Mouse (Mus musculus) activated CD4-positive, CD25-positive, alpha-beta regulatory T cell, adult 4 months (primary cell): ENCODE measurements around the gene Cdt1. TPM values are rescaled to one million over a fixed set of nuclear protein-coding genes. Genes with fewer than 3 reads are reported as not detected.

Experiments
- ATAC-seq: one replicate; pipeline ENCODE4 v1.8.0; 2017
- polyA plus RNA-seq, 2 experiments: library from polyadenylated mRNA; unstranded; fragments of 100-300 nt; shearing (Covaris generic); gene quantifications; one replicate each; pipeline ENCODE4 v1.2.1; 2017

Gene Cdt1
- polyA plus RNA-seq, 2 experiments from 2014 or later: 10.4 to 13.0 TPM

DNA sequence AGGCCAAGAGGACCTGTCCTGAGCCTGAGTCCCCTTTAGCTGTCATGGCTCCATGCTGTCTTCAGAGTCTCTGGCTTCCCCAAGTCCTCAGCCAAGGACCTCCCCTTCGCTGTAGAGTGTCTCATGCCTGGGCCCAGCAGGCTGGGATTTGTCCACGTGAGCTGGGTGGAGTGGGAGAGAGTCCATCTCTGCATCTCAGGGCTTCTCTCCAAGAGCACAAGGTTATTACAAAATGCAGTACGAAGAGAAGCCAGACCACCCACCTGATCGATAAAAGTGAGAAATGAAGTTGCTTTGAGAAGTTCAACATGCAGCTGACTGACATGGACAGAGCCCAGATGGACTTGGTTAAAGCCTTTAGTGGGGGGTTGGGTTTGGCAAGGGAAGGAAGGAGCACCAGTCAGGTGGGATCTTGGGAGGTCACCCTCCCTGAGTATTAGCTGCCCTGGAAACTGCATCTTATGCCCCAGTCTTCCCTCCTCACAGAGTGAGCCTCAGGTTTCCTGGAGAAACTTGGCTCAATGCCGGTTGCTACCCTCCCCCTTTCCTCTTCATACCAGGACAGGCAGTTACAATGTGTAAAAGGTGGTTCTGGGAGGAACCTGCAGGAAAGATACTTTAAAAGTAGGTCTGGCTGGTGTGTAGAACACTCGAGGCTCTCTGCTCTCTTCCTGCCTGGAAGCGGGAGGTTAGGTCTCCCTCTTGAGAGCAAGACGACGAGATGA is 48.5 kb downstream of the Cdt1 start:
- no peak for ATAC-seq

- peak; percentile 49 for ATAC-seq
Observed at GRCm38 (mm10) chr8:122617947-122618546, 50.2 kb downstream of the Cdt1 start.

DNA sequence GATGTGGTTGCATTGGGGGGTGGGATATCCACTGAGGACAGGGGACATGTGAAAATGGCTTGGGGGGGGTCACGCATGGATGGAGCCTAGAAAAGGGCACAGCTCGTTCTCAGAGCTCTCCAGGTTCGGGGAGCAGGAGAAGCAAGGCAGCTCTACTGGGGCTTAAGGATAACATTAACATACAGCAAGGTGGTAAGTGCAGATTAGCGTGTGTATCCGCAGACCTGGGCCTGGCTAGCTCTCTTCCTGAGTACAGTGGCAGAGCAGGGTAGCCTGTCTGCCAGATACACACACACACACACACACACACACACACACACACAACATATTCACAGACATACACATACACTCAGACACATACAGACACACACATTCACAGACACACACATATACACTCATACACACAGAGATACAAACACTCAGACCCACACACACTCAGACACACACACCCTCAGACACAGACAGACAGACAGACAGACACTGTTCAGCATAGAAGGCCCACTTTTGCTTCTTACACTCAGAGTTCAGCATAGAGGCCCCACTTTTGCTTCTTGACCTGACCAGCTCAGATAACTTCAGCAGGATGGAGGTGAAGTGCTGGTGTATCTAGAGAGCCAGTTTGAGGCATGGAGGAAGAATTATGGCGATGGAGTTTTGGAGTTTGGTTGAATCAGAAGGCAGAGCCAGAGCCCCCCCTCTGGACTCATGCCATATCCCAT is 51.0 kb downstream of the Cdt1 start:
- no peak for ATAC-seq

GRCm38 (mm10) chr8:122620446-122620845 is 52.6 kb downstream of the Cdt1 start:
- ATAC-seq: no peak

DNA sequence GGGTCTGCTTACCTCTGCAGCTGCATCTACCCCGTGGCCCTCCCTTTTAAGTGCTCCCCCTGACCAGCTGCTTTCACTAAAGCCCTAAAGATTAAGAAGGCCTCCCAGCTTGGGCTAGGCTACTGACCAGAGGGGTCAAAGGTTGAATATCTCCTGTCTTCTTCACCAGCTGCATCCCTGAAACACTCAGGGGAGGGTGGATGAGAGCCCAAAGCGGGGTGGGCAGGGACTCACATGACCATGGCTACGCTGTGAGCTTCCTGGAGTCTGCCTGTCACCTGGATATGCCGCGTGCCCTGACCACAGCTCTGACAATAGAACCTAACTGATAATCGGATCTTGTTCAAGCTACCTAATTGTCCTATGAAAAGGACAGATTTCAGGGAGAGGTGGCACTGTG is 54.9 kb downstream of the Cdt1 start, which contains the start of gene Pabpn1l:
Gene Pabpn1l (minus strand): TSS at position 13 of the 400 bp plus-strand sequence.
- no peak for ATAC-seq

Other genes starting within 250 kb of the Cdt1 start
- not detected for gene Trhr2, start 207.3 kb upstream of the Cdt1 start, polyA plus RNA-seq
- gene Zc3h18, start 191.4 kb upstream of the Cdt1 start, polyA plus RNA-seq: 10 to 100 TPM; 10.9 to 18.2 TPM
- not detected for gene Il17c, start 146.0 kb upstream of the Cdt1 start, polyA plus RNA-seq
- gene Cyba, start 135.1 kb upstream of the Cdt1 start, polyA plus RNA-seq: 100 to 1,000 TPM; 750 to 796 TPM
- 10 to 100 TPM; 14.8 to 15.1 TPM for gene Mvd, start 124.6 kb upstream of the Cdt1 start, polyA plus RNA-seq
- gene Snai3, start 107.3 kb upstream of the Cdt1 start, polyA plus RNA-seq: 1 to 10 TPM; 3.2 to 5.1 TPM
- gene Rnf166, start 92.0 kb upstream of the Cdt1 start, polyA plus RNA-seq: 10 to 100 TPM; 35.0 to 36.0 TPM
- gene Ctu2, start 91.9 kb upstream of the Cdt1 start, polyA plus RNA-seq: 10 to 100 TPM; 11.0 to 14.6 TPM
- gene Piezo1, start 16.7 kb upstream of the Cdt1 start, polyA plus RNA-seq: 10 to 100 TPM; 11.8 to 22.2 TPM
- gene Aprt, start 8.9 kb downstream of the Cdt1 start, polyA plus RNA-seq: 100 to 1,000 TPM; 168 to 203 TPM
- 10 to 100 TPM in 1 of 2 experiments, 1 to 10 TPM in 1; 9.8 to 10.5 TPM for gene Galns, start 43.4 kb downstream of the Cdt1 start, polyA plus RNA-seq
- 10 to 100 TPM; 46.3 to 78.4 TPM for gene Trappc2l, start 43.6 kb downstream of the Cdt1 start, polyA plus RNA-seq
- gene Pabpn1l, start 54.7 kb downstream of the Cdt1 start, polyA plus RNA-seq: not detected
- gene Cbfa2t3, start 131.1 kb downstream of the Cdt1 start, polyA plus RNA-seq: under 1 TPM; 0.08 to 0.28 TPM
- gene Acsf3, start 207.5 kb downstream of the Cdt1 start, polyA plus RNA-seq: 10 to 100 TPM in 1 of 2 experiments, 1 to 10 TPM in 1; 8.0 to 10.2 TPM